Mouse (Mus musculus) thymus, adult 2 months (tissue): ENCODE data around the gene Sp3. TPM values are rescaled to one million over a fixed set of nuclear protein-coding genes. Genes with fewer than 3 reads are reported as not detected.

ENCODE experiments used
- DNase-seq: peaks from one replicate; pipeline ENCODE4 v3.0.0; 2021
- H3K27ac ChIP-seq: fragments of 200-500 bp; 2 replicates; pipeline ENCODE4 v1.5.1; 2012; ENCODE audit warnings: low read length, control low read depth; ENCODE audit not compliant: control insufficient read depth, insufficient read depth
- H3K27me3 ChIP-seq: fragments of 200-500 bp; 2 replicates; pipeline ENCODE4 v1.6.1; 2012; ENCODE audit warnings: mild to moderate bottlenecking, low read length, moderate library complexity, mixed read lengths; ENCODE audit not compliant: control insufficient read depth, insufficient read depth
- H3K36me3 ChIP-seq: fragments of 200-500 bp; 2 replicates; pipeline ENCODE4 v1.6.1; 2012; ENCODE audit warnings: mild to moderate bottlenecking, low read length, moderate library complexity; ENCODE audit not compliant: control insufficient read depth, insufficient read depth
- H3K4me1 ChIP-seq: fragments of 200-500 bp; replicated peaks from 2 replicates; pipeline ENCODE4 v1.6.1; 2012; ENCODE audit warnings: low read length; ENCODE audit not compliant: control insufficient read depth, insufficient read depth
- H3K4me3 ChIP-seq: fragments of 200-500 bp; 2 replicates; pipeline ENCODE4 v1.5.1; 2012; ENCODE audit warnings: mild to moderate bottlenecking, low read length, control low read depth, moderate library complexity; ENCODE audit not compliant: control insufficient read depth, insufficient read depth
- CTCF ChIP-seq: fragments of 200-500 bp; IDR thresholded peaks from 2 replicates; pipeline ENCODE4 v1.5.1; 2012; ENCODE audit warnings: mild to moderate bottlenecking, control low read depth, low read length, moderate library complexity, borderline replicate concordance; ENCODE audit not compliant: control insufficient read depth, poor library complexity, insufficient read depth; ENCODE audit errors: extremely low read depth
- POLR2A ChIP-seq: fragments of 200-500 bp; IDR thresholded peaks from 2 replicates; pipeline ENCODE4 v1.6.1; 2012; ENCODE audit warnings: mild to moderate bottlenecking, low read length, control low read depth, moderate library complexity; ENCODE audit not compliant: control insufficient read depth, poor library complexity, insufficient read depth; ENCODE audit errors: extremely low read depth
- whole genome bisulfite sequencing: fragments of 180-500 bp; shearing (Covaris S2); methylation state at CpG from one replicate; pipeline ENCODE4 v1.1.7; 2018; 5-methylcytosine and 5-hydroxymethylcytosine counted together
- polyA plus RNA-seq: library from polyadenylated mRNA; depleted of rRNA; stranded (reverse); fragments of >200 nt; gene quantifications from 2 replicates; pipeline ENCODE4 v1.2.3, GENCODE M21; 2012

Gene Sp3
- polyA plus RNA-seq, 1 experiment = 39.4 TPM

DNA sequence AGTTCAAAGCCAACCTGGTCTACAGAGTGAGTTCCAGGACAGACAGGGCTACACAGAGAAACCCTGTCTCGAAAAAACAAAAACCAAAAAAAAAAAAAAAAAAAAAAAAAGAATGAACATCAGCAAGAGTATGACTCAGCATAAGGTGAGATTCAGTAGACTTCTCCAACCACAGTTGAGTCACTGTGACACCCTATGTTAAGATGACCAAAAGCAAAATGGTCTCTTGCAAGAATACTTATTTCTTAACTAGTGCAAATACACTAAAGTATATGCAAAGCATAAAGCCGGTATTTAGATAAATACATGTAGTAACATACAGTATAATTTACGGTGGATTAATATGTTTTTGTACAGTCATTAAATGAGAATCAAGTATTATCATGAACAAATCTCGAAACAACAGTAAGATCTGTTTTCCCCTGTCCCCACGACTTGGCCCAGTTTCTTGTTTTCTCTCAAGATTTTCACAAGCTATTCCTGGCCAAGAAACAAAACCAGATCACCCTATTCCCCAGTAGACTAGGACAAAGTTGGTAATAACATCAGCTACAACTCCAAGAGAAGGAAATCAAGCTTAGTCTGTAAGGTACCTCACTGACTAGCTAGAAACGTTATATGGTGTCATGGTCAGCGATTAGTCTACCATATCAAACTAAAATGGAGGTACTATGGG, 2.0 kb upstream of the Sp3 start:
- DNase-seq = no peak
- H3K36me3 ChIP-seq = no peaks in the 10 kb centered on the region
- H3K27me3 ChIP-seq = no peaks in the 10 kb centered on the region
- WGBS = 84% methylated on average over 7 of the region's 7 CpGs
- H3K4me3 ChIP-seq = no peak overlapping the region
- peaks cover 4% of the 10 kb centered on the region for H3K4me1 ChIP-seq
- TF ChIP-seq POLR2A (no peak), CTCF (no peak)
- no peak overlapping the region for H3K27ac ChIP-seq

- 55% methylated on average over 9 of the region's 9 CpGs for WGBS
- DNase-seq = no peak
- Histone ChIP-seq H3K36me3 (no peaks in the 10 kb centered on the region), H3K4me1 (peaks cover 4% of the 10 kb centered on the region), H3K27me3 (no peaks in the 10 kb centered on the region), H3K27ac (no peak overlapping the region), H3K4me3 (no peak overlapping the region)
- TF ChIP-seq POLR2A (no peak), CTCF (no peak)
Observed at GRCm38 (mm10) chr2:72981441-72982109, 1.3 kb upstream of the Sp3 start.

GRCm38 (mm10) chr2:72981075-72981420, 802 bp upstream of the Sp3 start:
- Histone ChIP-seq H3K4me3 (peak overlapping the region; percentile 81), H3K36me3 (no peaks in the 10 kb centered on the region), H3K4me1 (peaks cover 4% of the 10 kb centered on the region), H3K27me3 (no peaks in the 10 kb centered on the region), H3K27ac (peak overlapping the region; percentile 94)
- DNase-seq = no peak
- WGBS = 2% methylated on average over 3 of the region's 3 CpGs
- TF ChIP-seq CTCF = no peak

DNA sequence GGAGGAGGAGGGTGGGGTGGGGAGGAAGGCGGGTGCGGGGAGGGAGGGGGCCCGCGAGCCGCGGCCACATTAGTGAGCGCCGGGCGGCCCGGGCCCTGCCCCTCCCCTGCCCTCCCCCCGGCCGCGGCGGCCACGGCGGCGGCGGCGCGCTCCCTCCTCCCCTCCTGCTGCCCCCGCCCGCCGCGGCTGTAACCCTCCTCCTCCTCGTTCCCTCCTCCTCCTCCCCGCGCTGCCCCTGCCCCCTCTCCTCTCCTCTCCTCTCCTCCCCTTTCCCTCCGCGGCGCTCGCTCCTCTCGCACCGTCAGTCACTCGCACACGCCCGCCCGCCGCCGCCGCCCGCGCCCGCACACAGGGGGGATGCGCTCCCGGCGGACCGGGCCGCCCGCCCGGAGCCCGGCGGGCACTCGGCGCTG, 581 bp downstream of the Sp3 start:
- peak; percentile 85 for DNase-seq
- H3K4me1 ChIP-seq = peaks cover 4% of the 10 kb centered on the region
- no peaks in the 10 kb centered on the region for H3K36me3 ChIP-seq
- H3K27me3 ChIP-seq = no peaks in the 10 kb centered on the region
- H3K4me3 ChIP-seq = peak overlapping the region; percentile 81
- H3K27ac ChIP-seq = peak overlapping the region; percentile 95
- TF ChIP-seq CTCF = no peak
- TF ChIP-seq POLR2A = no peak; the same call in 1 of the 2 replicates
- 1% methylated on average over 25 of the region's 54 CpGs for WGBS

- peak; percentile 88 for DNase-seq
- H3K4me3 ChIP-seq = peak overlapping the region; percentile 62
- H3K4me1 ChIP-seq = peaks cover 4% of the 10 kb centered on the region
- no peaks in the 10 kb centered on the region for H3K27me3 ChIP-seq
- TF ChIP-seq POLR2A (peak; percentile 48; the same call in 1 of the 2 replicates), CTCF (no peak)
- no peaks in the 10 kb centered on the region for H3K36me3 ChIP-seq
- peak overlapping the region; percentile 95 for H3K27ac ChIP-seq
- WGBS = under 1% methylated on average over 80 of the region's 107 CpGs
Observed at GRCm38 (mm10) chr2:72978901-72979658, 1.2 kb downstream of the Sp3 start.

- WGBS = 5% methylated on average over 38 of the region's 38 CpGs
- Histone ChIP-seq H3K4me1 (peaks cover 4% of the 10 kb centered on the region), H3K27ac (peak overlapping the region; percentile 94), H3K4me3 (peak overlapping the region; percentile 62), H3K27me3 (no peaks in the 10 kb centered on the region), H3K36me3 (no peaks in the 10 kb centered on the region)
- DNase-seq = no peak
- no peak for TF ChIP-seq POLR2A
- TF ChIP-seq CTCF = 0 out of 2 replicates have a peak, but pooled peaks have one; percentile 40
Observed at GRCm38 (mm10) chr2:72978473-72978872, 1.8 kb downstream of the Sp3 start.

GRCm38 (mm10) chr2:72977272-72977671, 3.0 kb downstream of the Sp3 start:
- peaks cover 4% of the 10 kb centered on the region for H3K4me1 ChIP-seq
- 19% methylated on average over 1 of the region's 1 CpGs for WGBS
- no peak for DNase-seq
- H3K4me3 ChIP-seq = no peak overlapping the region
- H3K27ac ChIP-seq = no peak overlapping the region
- no peak for TF ChIP-seq POLR2A
- no peak for TF ChIP-seq CTCF
- H3K36me3 ChIP-seq = no peaks in the 10 kb centered on the region
- H3K27me3 ChIP-seq = no peaks in the 10 kb centered on the region
